Mouse (Mus musculus): ENCODE measurements around the gene Fam210b. TPM values are rescaled to one million over a fixed set of nuclear protein-coding genes. Genes with fewer than 3 reads are reported as not detected.

Gene Fam210b
- total RNA-seq, 4 experiments from 2014 or later: 28.5 to 34.3 (median 29.9) TPM

DNA sequence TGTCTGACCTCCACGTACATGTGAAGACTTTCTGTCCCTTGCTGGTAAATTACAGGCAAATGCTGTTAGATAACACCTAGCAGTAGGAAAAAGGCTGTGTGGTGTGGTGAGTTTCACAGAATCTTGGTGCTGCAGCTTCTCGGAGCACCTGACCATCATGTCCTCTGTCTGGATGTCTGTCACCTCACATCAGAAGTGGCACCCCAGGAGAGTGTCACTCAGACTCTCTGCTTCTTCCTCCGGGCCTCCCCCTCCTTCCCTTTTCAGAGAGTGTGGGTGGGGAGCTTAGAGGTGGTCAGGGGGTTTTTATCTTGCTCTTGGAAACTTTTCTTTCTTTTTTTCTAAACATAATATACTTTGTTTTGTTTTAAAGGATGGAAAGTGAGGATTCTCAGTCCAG, 59.6 kb downstream of the Fam210b start:
- no peak for DNase-seq

Other genes starting within 250 kb of the Fam210b start
- not detected for gene Mc3r, start 97.1 kb upstream of the Fam210b start, total RNA-seq (2022)
- gene Aurka, start 25.0 kb downstream of the Fam210b start, total RNA-seq (2022): 1 to 10 TPM; 1.8 to 3.2 (median 2.5) TPM
- 10 to 100 TPM; 29.3 to 35.3 (median 33.4) TPM for gene Cstf1, start 25.1 kb downstream of the Fam210b start, total RNA-seq (2022)
- under 1 TPM in 3 of 4 experiments, not detected in 1; 0.12 to 0.25 (median 0.19) TPM for gene Cass4, start 48.2 kb downstream of the Fam210b start, total RNA-seq (2022)
- gene Rtf2, start 95.0 kb downstream of the Fam210b start, total RNA-seq (2022): 10 to 100 TPM; 77.2 to 92.4 (median 82.4) TPM
- gene Gcnt7, start 113.0 kb downstream of the Fam210b start, total RNA-seq (2022): not detected
- under 1 TPM in 1 of 4 experiments, not detected in 3; 0.38 TPM for gene Fam209, start 127.0 kb downstream of the Fam210b start, total RNA-seq (2022)
- gene Tfap2c, start 204.0 kb downstream of the Fam210b start, total RNA-seq (2022): not detected